Mouse (Mus musculus) kidney, postnatal 0 days (tissue): Measurements from ENCODE around the gene Zfp637. TPM values are rescaled to one million over a fixed set of nuclear protein-coding genes. Genes with fewer than 3 reads are reported as not detected.
"Not testable (repeated sequence)": the region's sequence is repeated elsewhere in the genome, so short reads cannot be mapped to it uniquely, and the experiment has no call there.

ENCODE experiments used
- ATAC-seq: fragments of 200-750 bp; cut with Nextera tagmentation; replicated peaks from 2 replicates; pipeline ENCODE4 v1.8.0; 2017; ENCODE audit warnings: low read depth, moderate number of reproducible peaks, moderate TSS enrichment, moderate library complexity; ENCODE audit not compliant: low FRiP score
- DNase-seq: peaks from one replicate; pipeline ENCODE4 v3.0.0-alpha.2; 2016; ENCODE audit warnings: low spot score
- H3K27ac ChIP-seq: fragments of 300-500 bp; sonication (generic); 2 replicates; pipeline ENCODE4 v1.5.1; 2014; ENCODE audit warnings: mild to moderate bottlenecking
- H3K27me3 ChIP-seq: fragments of 300-500 bp; sonication (generic); 2 replicates; pipeline ENCODE4 v1.6.1; 2014; ENCODE audit warnings: low read length, mixed read lengths; ENCODE audit not compliant: insufficient read depth
- H3K36me3 ChIP-seq: fragments of 300-500 bp; sonication (generic); 2 replicates; pipeline ENCODE4 v1.6.1; 2014; ENCODE audit warnings: low read length, mixed read lengths; ENCODE audit not compliant: insufficient read depth
- H3K4me1 ChIP-seq: fragments of 300-500 bp; sonication (generic); replicated peaks from 2 replicates; pipeline ENCODE4 v1.6.1; 2014; ENCODE audit warnings: antibody characterized with exemption, low read length, mixed read lengths; ENCODE audit not compliant: insufficient read depth
- H3K4me2 ChIP-seq: fragments of 300-500 bp; sonication (generic); 2 replicates; pipeline ENCODE4 v1.6.1; 2014; ENCODE audit warnings: mild to moderate bottlenecking, low read length, moderate library complexity, mixed read lengths
- H3K4me3 ChIP-seq: fragments of 300-500 bp; sonication (generic); replicated peaks from 2 replicates; pipeline ENCODE4 v1.5.1; 2014; ENCODE audit warnings: low read depth, low read length
- H3K9ac ChIP-seq: fragments of 300-500 bp; sonication (generic); 2 replicates; pipeline ENCODE4 v1.6.1; 2014; ENCODE audit warnings: low read depth, low read length
- H3K9me3 ChIP-seq: fragments of 300-500 bp; sonication (generic); replicated peaks from 2 replicates; pipeline ENCODE4 v1.6.1; 2016; ENCODE audit warnings: low read length, inconsistent platforms, mixed read lengths
- CTCF ChIP-seq: IDR thresholded peaks from 2 replicates; pipeline ENCODE4 v1.5.1; 2016; ENCODE audit warnings: antibody characterized with exemption, low read depth, mild to moderate bottlenecking, moderate library complexity
- WGBS: fragments of 180-500 bp; shearing (Covaris S2); extraction: QIAGEN DNeasy Blood & Tissue Kit; methylation state at CpG from one replicate; pipeline ENCODE4 v1.1.7; 2014; 5-methylcytosine and 5-hydroxymethylcytosine counted together
- polyA plus RNA-seq: library from polyadenylated mRNA; unstranded; fragments of >200 nt; fragmentation: Nextera tagmentation; extraction: Ambion mirVana; gene quantifications from 2 replicates; pipeline ENCODE4 v1.2.1, GENCODE M21; 2015

Zfp637 gene
- polyA plus RNA-seq, 1 experiment from 2014 or later = 93.5 TPM

DNA sequence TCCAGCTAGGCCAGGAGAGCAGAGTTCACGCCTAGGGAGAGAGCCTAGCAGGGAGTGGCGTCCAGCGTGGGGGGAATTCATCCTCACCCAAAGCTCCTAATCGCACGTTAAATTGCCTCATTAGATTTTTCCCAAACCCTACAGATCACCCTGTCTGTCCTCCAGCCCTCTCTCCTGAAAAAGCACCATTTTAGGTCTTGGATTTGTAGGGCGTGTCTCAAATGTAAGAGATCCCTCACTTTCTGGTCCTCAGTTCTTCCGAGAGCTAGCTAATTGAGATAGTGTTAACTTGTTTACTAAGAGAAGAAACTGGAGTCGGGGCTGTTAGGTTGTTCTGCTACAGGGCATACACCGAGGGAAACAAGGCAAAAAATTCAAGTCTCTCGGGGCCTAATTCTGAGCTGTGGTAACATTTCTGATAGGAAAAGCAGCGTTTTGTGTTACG, 553 bp downstream of the Zfp637 start:
- no peak for TF ChIP-seq CTCF
- Histone ChIP-seq H3K9ac (peak overlapping the region; percentile 86), H3K4me1 (0 out of 2 replicates have a peak, but pooled peaks cover 5% of the 10 kb centered on the region), H3K27ac (peak overlapping the region; percentile 92), H3K36me3 (peaks cover 26% of the 10 kb centered on the region), H3K4me2 (peak overlapping the region; percentile 82), H3K9me3 (no peaks in the 10 kb centered on the region), H3K4me3 (peak overlapping the region; percentile 83), H3K27me3 (no peaks in the 10 kb centered on the region)
- 6% methylated on average over 12 of the region's 12 CpGs for WGBS
- DNase-seq = peak; percentile 46
- no peak for ATAC-seq

DNA sequence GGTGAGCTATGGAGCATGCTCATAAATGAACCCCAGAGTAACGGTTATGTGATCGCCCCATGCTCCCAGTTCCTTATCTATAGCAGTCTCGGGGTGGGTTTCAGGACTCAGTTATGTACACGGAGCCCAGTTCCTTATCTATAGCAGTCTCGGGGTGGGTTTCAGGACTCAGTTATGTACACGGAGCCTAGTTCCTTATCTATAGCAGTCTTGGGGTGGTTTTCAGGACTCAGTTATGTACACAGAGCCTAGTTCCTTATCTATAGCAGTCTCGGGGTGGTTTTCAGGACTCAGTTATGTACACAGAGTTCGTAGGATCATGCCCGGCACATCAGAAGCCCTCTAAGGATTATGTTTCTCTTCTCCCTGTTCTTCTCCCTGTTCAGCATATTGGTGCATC, 3.6 kb downstream of the Zfp637 start:
- Histone ChIP-seq H3K9ac (no peak overlapping the region), H3K36me3 (peaks cover 34% of the 10 kb centered on the region), H3K27me3 (no peaks in the 10 kb centered on the region), H3K4me3 (no peak overlapping the region), H3K27ac (no peak overlapping the region), H3K4me2 (no peak overlapping the region), H3K9me3 (no peaks in the 10 kb centered on the region), H3K4me1 (0 out of 2 replicates have a peak, but pooled peaks cover 5% of the 10 kb centered on the region)
- no peak for ATAC-seq
- no peak for DNase-seq
- TF ChIP-seq CTCF = no peak
- WGBS = 96% methylated on average over 9 of the region's 9 CpGs

DNA sequence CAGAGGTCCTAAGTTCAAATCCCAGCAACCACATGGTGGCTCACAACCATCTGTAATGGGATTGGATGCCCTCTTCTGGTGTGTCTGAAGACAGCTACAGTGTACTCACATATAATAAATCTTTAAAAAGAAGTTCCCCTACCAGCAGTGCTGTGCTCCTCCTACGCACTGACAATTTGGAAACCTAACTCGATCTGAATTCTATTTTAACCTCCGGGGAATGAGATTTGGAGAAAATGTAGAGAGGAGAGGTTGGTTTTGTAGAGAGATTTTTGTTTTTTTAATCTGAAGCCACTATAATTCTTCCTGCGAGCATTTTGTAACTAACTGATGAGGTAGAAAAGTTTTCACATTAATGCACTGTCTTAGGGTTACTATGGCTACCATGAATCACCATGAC, 5.7 kb downstream of the Zfp637 start:
- not testable (repeated sequence) for ATAC-seq, H3K4me1 ChIP-seq, H3K27ac ChIP-seq, H3K4me3 ChIP-seq, H3K4me2 ChIP-seq, H3K9me3 ChIP-seq, H3K27me3 ChIP-seq, DNase-seq, H3K9ac ChIP-seq
- peaks cover 34% of the 10 kb centered on the region for H3K36me3 ChIP-seq
- 91% methylated on average over 4 of the region's 4 CpGs for WGBS

DNA sequence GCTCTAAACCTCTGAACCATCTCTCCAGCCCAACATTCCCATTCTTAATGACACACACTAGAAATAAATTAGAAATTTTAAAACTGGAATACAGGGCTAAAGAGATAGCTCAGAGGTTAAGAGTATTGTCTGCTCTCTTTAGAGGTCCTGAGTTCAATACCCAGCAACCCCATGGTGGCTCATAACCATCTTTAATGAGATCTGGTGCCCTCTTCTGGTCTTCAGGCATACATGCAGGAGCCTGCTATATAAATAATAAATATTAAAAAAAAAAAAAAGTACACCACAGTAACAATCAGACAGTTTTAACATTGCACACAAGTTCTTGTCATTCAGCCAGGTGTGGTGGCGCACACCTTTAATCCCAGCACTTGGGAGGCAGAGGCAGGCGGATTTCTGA, 6.8 kb downstream of the Zfp637 start:
- DNase-seq (no peak), ATAC-seq (no peak)
- no peak overlapping the region for H3K4me2 ChIP-seq
- no peaks in the 10 kb centered on the region for H3K4me1 ChIP-seq
- no peak overlapping the region for H3K4me3 ChIP-seq
- peaks cover 34% of the 10 kb centered on the region for H3K36me3 ChIP-seq
- no peak for TF ChIP-seq CTCF
- WGBS = 94% methylated on average over 2 of the region's 2 CpGs
- H3K27me3 ChIP-seq = no peaks in the 10 kb centered on the region
- H3K9ac ChIP-seq = no peak overlapping the region
- H3K27ac ChIP-seq = no peak overlapping the region
- H3K9me3 ChIP-seq = no peaks in the 10 kb centered on the region

DNA sequence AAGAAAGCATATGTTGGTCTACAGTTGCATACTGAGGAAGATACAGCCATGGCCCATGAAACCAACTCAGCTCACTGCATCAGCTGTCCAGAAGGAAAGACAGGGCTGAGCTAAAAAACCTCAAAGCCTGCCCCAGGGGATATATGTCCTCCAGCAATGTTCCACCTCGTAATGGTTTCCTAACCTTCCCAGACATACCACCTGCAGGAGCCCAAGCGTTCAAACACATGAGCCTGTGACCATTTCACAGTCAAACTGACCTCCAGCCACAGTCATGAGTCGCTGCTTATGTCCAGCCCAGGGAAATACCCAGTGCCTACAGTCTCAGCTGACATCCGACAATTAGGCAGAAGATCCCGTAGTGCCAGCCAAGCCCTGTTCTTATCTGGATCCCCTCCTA, 7.6 kb downstream of the Zfp637 start:
- H3K9me3 ChIP-seq = no peaks in the 10 kb centered on the region
- no peak overlapping the region for H3K4me2 ChIP-seq
- ATAC-seq (no peak), DNase-seq (no peak)
- no peak for TF ChIP-seq CTCF
- no peak overlapping the region for H3K9ac ChIP-seq
- H3K27ac ChIP-seq = no peak overlapping the region
- WGBS = 91% methylated on average over 5 of the region's 5 CpGs
- H3K27me3 ChIP-seq = no peaks in the 10 kb centered on the region
- no peak overlapping the region for H3K4me3 ChIP-seq
- H3K4me1 ChIP-seq = no peaks in the 10 kb centered on the region
- H3K36me3 ChIP-seq = peaks cover 30% of the 10 kb centered on the region

DNA sequence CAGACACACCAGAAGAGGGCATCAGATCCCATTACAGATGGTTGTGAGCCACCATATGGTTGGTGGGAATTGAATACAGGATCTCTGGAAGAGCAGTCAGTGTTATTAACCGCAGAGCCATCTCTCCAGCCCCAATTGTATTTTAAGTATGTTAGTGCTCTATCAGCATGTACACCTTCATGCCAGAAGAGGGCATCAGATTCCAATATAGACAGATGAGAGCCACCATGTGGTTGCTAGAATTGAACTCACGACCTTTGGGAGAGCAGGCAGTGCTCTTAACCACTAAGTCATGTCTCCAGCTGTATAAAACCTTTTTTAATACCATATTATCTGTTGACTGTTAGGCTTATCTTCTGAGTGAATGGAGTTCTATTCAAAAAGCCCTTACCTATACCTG, 10.8 kb downstream of the Zfp637 start:
- no peak overlapping the region for H3K4me3 ChIP-seq
- H3K36me3 ChIP-seq = 0 out of 2 replicates have a peak, but pooled peaks cover 9% of the 10 kb centered on the region
- no peaks in the 10 kb centered on the region for H3K4me1 ChIP-seq
- H3K4me2 ChIP-seq = no peak overlapping the region
- 70% methylated on average over 2 of the region's 2 CpGs for WGBS
- peak; percentile 51 for TF ChIP-seq CTCF
- ATAC-seq = no peak
- H3K27me3 ChIP-seq = no peaks in the 10 kb centered on the region
- no peak overlapping the region for H3K27ac ChIP-seq
- H3K9me3 ChIP-seq = no peaks in the 10 kb centered on the region
- H3K9ac ChIP-seq = no peak overlapping the region
- peak; percentile 12 for DNase-seq

DNA sequence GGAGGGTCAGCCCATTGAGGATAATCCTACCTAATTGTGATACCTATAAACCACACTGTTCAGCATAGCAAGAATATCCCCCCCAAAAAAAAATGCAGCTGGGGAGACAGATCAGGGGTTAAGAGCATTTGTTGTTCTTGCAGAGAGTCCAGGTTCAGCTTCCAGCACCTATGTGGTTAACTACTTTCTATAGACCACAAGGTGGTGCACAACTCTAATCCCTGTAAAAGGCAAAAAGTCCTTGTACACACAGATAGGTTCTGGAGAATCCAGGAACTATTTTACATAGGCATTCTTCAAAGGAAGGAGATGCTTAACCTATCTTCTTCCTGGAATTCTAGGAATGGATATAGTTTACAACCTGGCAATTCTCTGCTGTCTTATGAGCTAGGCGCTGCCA, 17.0 kb downstream of the Zfp637 start:
- no peak overlapping the region for H3K27ac ChIP-seq
- peak; percentile 66 for TF ChIP-seq CTCF
- DNase-seq (peak; percentile 61), ATAC-seq (no peak)
- no peak overlapping the region for H3K4me2 ChIP-seq
- no peak overlapping the region for H3K9ac ChIP-seq
- H3K9me3 ChIP-seq = no peaks in the 10 kb centered on the region
- WGBS = 64% methylated on average over 1 of the region's 1 CpGs
- H3K36me3 ChIP-seq = no peaks in the 10 kb centered on the region
- no peak overlapping the region for H3K4me3 ChIP-seq
- H3K4me1 ChIP-seq = no peaks in the 10 kb centered on the region
- H3K27me3 ChIP-seq = no peaks in the 10 kb centered on the region
